Mouse (Mus musculus) lung, embryonic 14.5 days (tissue): ENCODE measurements around the gene Lactb. TPM values are rescaled to one million over a fixed set of nuclear protein-coding genes. Genes with fewer than 3 reads are reported as not detected.
A peak's percentile ranks its signal among the peaks of the same experiment; 100 is the strongest.

Experiments
- ATAC-seq: fragments of 200-750 bp; cut with Nextera tagmentation; 2 replicates; pipeline ENCODE4 v1.8.0; 2017; ENCODE audit warnings: mild to moderate bottlenecking, moderate TSS enrichment, moderate library complexity; ENCODE audit not compliant: insufficient read depth
- DNase-seq: peaks from one replicate; pipeline ENCODE4 v3.0.0-alpha.2; 2015
- H3K27ac ChIP-seq: fragments of 300-500 bp; sonication (generic); 2 replicates; pipeline ENCODE4 v1.5.1; 2014; ENCODE audit warnings: low read depth, mild to moderate bottlenecking, moderate library complexity
- H3K27me3 ChIP-seq: fragments of 300-500 bp; sonication (generic); 2 replicates; pipeline ENCODE4 v1.6.1; 2014; ENCODE audit warnings: low read length, control low read depth; ENCODE audit not compliant: insufficient read depth
- H3K36me3 ChIP-seq: fragments of 300-500 bp; sonication (generic); 2 replicates; pipeline ENCODE4 v1.6.1; 2014; ENCODE audit warnings: control low read depth; ENCODE audit not compliant: insufficient read depth
- H3K4me1 ChIP-seq: fragments of 300-500 bp; sonication (generic); 2 replicates; pipeline ENCODE4 v1.6.1; 2014; ENCODE audit warnings: antibody characterized with exemption, control low read depth; ENCODE audit not compliant: insufficient read depth
- H3K4me2 ChIP-seq: fragments of 300-500 bp; sonication (generic); 2 replicates; pipeline ENCODE4 v1.6.1; 2014; ENCODE audit warnings: mild to moderate bottlenecking
- H3K4me3 ChIP-seq: fragments of 300-500 bp; sonication (generic); 2 replicates; pipeline ENCODE4 v1.5.1; 2014; ENCODE audit warnings: low read depth, low read length
- H3K9ac ChIP-seq: fragments of 300-500 bp; sonication (generic); 2 replicates; pipeline ENCODE4 v1.6.1; 2014
- H3K9me3 ChIP-seq: fragments of 300-500 bp; sonication (generic); 2 replicates; pipeline ENCODE4 v1.6.1; 2016; ENCODE audit warnings: low read depth, low read length, control low read depth
- CTCF ChIP-seq: IDR thresholded peaks from 2 replicates; pipeline ENCODE4 v1.5.1; 2016; ENCODE audit warnings: antibody characterized with exemption, low read depth
- WGBS: fragments of 180-500 bp; shearing (Covaris S2); extraction: QIAGEN DNeasy Blood & Tissue Kit; methylation state at CpG from one replicate; pipeline ENCODE4 v1.1.7; 2014; 5-methylcytosine and 5-hydroxymethylcytosine counted together
- polyA plus RNA-seq: library from polyadenylated mRNA; unstranded; fragments of >200 nt; fragmentation: Nextera tagmentation; extraction: Ambion mirVana; gene quantifications from 2 replicates; pipeline ENCODE4 v1.2.1, GENCODE M21; 2014

Lactb gene
- polyA plus RNA-seq, 1 experiment from 2014 or later = 8.7 TPM

DNA sequence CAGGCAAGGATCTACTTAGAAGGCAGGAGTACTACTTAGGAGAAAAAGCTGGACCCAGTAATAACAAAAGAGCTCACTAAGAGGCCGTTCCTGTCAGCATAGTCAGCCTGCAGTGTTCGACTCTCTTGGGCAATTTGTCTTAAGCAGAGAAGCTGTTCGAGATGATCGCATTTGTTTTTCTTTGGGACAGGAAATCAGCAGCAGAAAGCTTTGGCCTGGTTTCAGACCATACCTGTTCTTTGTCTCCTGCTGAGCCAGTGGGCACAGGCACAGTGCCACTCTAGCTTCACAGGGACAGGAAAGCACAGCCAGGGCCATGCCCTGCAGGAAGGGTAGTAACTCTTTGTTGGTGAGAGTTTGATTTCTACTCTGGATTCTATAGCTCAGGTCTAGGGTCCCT, 31.1 kb upstream of the Lactb start:
- no peak for DNase-seq
- Histone ChIP-seq H3K36me3 (no peaks in the 10 kb centered on the region), H3K9ac (no peak overlapping the region), H3K4me1 (peaks cover 12% of the 10 kb centered on the region), H3K4me3 (no peak overlapping the region), H3K27me3 (no peaks in the 10 kb centered on the region), H3K27ac (no peak overlapping the region), H3K9me3 (no peaks in the 10 kb centered on the region), H3K4me2 (no peak overlapping the region)
- no peak for TF ChIP-seq CTCF
- no peak for ATAC-seq
- 66% methylated on average over 4 of the region's 4 CpGs for WGBS

DNA sequence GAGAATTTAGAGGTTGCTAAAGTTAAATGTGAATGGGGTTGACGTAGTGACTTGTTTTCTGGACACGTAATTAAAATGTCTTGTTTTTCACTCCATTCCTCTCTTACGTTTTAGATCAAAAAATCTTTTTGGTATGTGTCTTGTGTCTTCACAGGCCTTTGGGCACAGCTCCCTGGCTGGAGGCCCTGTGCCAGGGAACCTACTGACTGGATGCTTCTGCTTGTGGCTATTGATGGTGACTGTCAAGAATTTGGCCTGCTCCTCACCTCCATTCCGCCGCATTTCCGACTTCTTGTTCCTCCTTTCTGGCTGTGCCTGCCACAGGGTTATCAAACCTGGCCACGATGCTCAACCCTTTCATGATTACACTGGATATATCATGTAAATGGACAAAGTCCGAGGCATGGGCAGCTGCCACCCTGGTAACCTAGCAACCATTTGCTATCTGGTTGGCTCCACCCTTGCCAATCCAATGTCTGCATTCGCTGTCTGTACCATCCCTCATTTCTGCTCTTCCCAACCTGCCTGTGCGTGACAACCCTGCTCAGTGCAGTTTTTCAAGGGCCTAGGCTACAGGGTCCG, 30.0 kb upstream of the Lactb start:
- no peaks in the 10 kb centered on the region for H3K36me3 ChIP-seq
- H3K4me2 ChIP-seq = no peak overlapping the region
- ATAC-seq (no peak), DNase-seq (no peak)
- no peaks in the 10 kb centered on the region for H3K9me3 ChIP-seq
- H3K4me1 ChIP-seq = 0 out of 2 replicates have a peak, but pooled peaks cover 8% of the 10 kb centered on the region
- no peaks in the 10 kb centered on the region for H3K27me3 ChIP-seq
- no peak overlapping the region for H3K27ac ChIP-seq
- no peak overlapping the region for H3K9ac ChIP-seq
- no peak for TF ChIP-seq CTCF
- 65% methylated on average over 11 of the region's 11 CpGs for WGBS
- no peak overlapping the region for H3K4me3 ChIP-seq

DNA sequence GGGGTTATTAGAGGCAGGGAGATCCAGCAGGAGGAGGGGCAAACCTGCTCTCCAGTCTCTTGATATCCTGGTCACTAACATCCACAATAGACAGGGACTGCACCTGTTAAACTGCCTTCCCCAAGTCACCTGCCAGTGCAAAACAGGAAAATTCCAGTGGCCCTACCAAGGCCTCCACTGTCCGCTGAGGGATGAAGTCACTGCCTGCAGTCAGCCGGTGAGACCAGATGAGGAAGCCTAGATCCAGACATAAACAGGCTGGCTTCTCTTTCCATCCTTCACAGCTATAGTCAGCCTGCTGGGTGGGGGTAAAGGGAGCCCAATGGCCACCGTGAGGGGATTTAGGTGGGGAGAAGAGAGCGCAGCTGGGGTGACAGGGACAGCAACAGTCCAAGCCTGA, 28.4 kb upstream of the Lactb start:
- Histone ChIP-seq H3K9me3 (no peaks in the 10 kb centered on the region), H3K4me2 (no peak overlapping the region), H3K27ac (no peak overlapping the region), H3K9ac (no peak overlapping the region), H3K27me3 (no peaks in the 10 kb centered on the region), H3K4me3 (no peak overlapping the region), H3K36me3 (no peaks in the 10 kb centered on the region), H3K4me1 (0 out of 2 replicates have a peak, but pooled peaks cover 8% of the 10 kb centered on the region)
- no peak for DNase-seq
- TF ChIP-seq CTCF = no peak
- WGBS = 41% methylated on average over 4 of the region's 4 CpGs
- ATAC-seq = no peak

DNA sequence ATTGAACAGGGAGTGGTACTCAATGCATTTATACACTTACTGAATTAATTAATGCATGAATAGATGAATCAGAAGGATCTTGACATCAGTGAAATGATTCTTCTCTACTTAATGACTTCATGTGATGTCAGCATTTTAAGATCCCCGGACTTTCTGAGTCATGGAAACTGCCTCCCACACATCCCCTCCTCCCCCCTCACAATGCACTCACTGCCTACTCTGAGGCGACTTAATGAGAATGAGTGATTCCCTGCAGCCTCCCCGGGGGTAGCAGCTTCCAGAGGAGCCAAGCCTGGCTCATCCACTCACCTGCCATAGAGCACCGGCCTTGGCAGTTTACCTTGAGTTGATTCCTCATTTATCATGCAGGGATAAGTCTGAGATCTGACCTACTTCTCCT, 27.9 kb upstream of the Lactb start:
- H3K36me3 ChIP-seq = no peaks in the 10 kb centered on the region
- WGBS = 37% methylated on average over 4 of the region's 4 CpGs
- ATAC-seq = no peak

DNA sequence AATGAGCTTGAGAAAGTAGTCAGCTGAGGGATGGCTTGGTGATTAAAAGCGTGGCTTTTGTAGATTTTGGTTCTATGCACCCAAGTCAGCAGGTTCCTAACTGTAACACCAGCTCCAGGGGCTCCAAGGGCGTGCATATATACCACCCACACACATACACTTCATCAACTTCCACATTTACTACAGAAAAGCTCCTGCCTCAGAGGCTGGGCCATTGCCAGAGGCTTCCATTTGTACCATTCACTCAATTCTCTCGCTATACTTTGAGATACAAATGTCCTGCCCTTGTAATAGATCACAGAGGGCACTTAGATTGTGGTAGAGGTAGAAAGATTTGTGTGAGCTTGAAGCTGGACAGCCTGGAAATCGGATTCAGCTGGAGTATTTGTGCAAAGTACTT, 26.2 kb upstream of the Lactb start:
- DNase-seq = no peak
- WGBS = 62% methylated on average over 4 of the region's 4 CpGs
- H3K4me3 ChIP-seq = no peak overlapping the region
- H3K4me2 ChIP-seq = no peak overlapping the region
- H3K4me1 ChIP-seq = 0 out of 2 replicates have a peak, but pooled peaks cover 3% of the 10 kb centered on the region
- no peak for ATAC-seq
- H3K9ac ChIP-seq = no peak overlapping the region
- H3K27ac ChIP-seq = no peak overlapping the region
- H3K27me3 ChIP-seq = no peaks in the 10 kb centered on the region
- no peak for TF ChIP-seq CTCF
- no peaks in the 10 kb centered on the region for H3K9me3 ChIP-seq
- H3K36me3 ChIP-seq = no peaks in the 10 kb centered on the region

More for the DNA sequence above, 27.9 kb upstream of the Lactb start:
- Histone ChIP-seq H3K9me3 (no peaks in the 10 kb centered on the region), H3K27ac (no peak overlapping the region), H3K4me2 (no peak overlapping the region), H3K4me1 (0 out of 2 replicates have a peak, but pooled peaks cover 3% of the 10 kb centered on the region), H3K27me3 (no peaks in the 10 kb centered on the region), H3K4me3 (no peak overlapping the region), H3K9ac (no peak overlapping the region)
- TF ChIP-seq CTCF = no peak
- DNase-seq = no peak

DNA sequence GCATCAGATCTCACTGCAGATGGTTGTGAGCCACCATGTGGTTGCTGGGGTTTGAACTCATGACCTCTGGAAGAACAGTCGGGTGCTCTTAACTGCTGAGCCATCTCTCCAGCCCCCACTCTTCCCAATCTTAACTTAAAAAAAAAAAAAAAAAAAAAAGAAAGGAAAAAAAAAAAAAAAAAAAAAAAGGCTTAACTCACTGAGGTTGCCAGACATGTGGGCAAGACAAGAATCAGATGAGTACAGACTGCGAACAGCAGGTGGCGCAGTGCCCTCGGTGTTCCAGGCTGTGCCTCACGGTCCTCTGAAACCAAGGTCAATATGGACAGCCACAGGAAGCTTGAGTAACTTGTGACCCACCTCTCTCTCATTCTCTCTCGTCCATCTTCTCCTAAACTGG, 25.8 kb upstream of the Lactb start:
- no peaks in the 10 kb centered on the region for H3K27me3 ChIP-seq
- H3K4me2 ChIP-seq = no peak overlapping the region
- H3K27ac ChIP-seq = no peak overlapping the region
- no peaks in the 10 kb centered on the region for H3K9me3 ChIP-seq
- H3K4me3 ChIP-seq = no peak overlapping the region
- H3K4me1 ChIP-seq = no peaks in the 10 kb centered on the region
- 1% methylated on average over 6 of the region's 6 CpGs for WGBS
- DNase-seq (peak; percentile 97), ATAC-seq (peak; percentile 78)
- peak; percentile 92 for TF ChIP-seq CTCF
- no peaks in the 10 kb centered on the region for H3K36me3 ChIP-seq
- no peak overlapping the region for H3K9ac ChIP-seq

DNA sequence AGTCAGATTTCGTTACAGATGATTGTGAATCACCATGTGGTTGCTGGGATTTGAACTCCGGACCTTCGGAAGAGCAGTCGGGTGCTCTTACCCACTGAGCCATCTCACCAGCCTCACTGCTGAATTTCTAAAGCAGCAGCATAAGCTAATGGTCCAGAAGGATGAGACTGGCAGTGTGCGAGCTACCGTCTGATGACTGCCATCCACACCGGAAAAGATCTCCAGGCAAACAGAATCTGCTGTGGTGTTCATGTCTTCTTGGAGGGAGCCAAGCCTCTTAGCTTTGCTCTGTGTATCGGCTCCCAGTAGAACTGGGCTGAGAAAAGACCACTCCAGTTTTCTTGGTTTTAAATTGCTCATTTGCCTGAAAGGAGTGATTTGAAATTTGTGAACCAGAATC, 24.4 kb upstream of the Lactb start:
- Histone ChIP-seq H3K9ac (no peak overlapping the region), H3K4me2 (no peak overlapping the region), H3K9me3 (no peaks in the 10 kb centered on the region), H3K27me3 (no peaks in the 10 kb centered on the region), H3K36me3 (no peaks in the 10 kb centered on the region), H3K4me3 (no peak overlapping the region), H3K27ac (no peak overlapping the region), H3K4me1 (no peaks in the 10 kb centered on the region)
- ATAC-seq = no peak
- DNase-seq = no peak
- 85% methylated on average over 8 of the region's 8 CpGs for WGBS
- no peak for TF ChIP-seq CTCF
